ENCODE assay signal across 13 mouse cellular contexts in the genomic region with DNA sequence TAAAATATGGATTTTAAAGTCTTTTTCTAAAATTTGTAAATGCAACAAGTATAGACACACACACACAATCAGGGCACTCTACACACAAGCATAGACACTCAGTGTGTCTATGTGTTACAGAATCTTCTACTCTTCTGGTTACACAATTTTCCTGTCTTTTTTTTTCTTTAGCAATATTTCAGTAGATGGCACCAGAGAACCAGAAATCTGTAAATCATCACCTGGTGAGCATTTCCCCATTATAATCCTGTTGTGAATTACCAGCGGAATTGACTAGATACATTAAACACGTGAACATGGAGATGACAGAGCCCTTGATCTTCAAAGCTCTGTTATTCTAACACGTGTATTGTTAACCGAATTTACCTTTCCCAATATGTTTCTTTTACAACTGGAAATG. TPM values are rescaled to one million over a fixed set of nuclear protein-coding genes. Genes with fewer than 3 reads are reported as not detected.
A peak's percentile ranks its signal among the peaks of the same experiment; 100 is the strongest.
DNase-seq lines count a peak whose midpoint lies in the region; ATAC-seq and TF ChIP-seq lines count a peak whose summit lies in the region.
"Had no signal": no experiment of that assay in that cellular context is flagged by ENCODE, and none has a peak within 500 bp of the region (broad histone marks: within the 10 kb centered on the region; RNA-seq: fewer than 3 reads in every experiment).

No protein-coding gene starts in this region.

- H3K27ac ChIP-seq in forebrain, embryonic 13.5 days = no peak overlapping the region
- H3K27ac ChIP-seq in forebrain, embryonic 10.5 days = no peak overlapping the region
- no peak overlapping the region for H3K27ac ChIP-seq in liver, adult 2 months (replicated peaks; ENCODE audit: insufficient read depth, low read depth, low read length)
- no peak overlapping the region for H3K27ac ChIP-seq in liver, embryonic 11.5 days (ENCODE audit: low read depth, low read length)
- H3K27ac ChIP-seq in heart, embryonic 10.5 days = no peak overlapping the region
- H3K27ac ChIP-seq: macrophage had no signal

- DNase-seq in forebrain, embryonic 10.5 days (ENCODE audit: extremely low spot score, low spot score) = no peak
- DNase-seq in liver, adult 2 months (ENCODE audit: extremely low read depth, low read depth, low spot score) = peak; percentile 22
- DNase-seq in liver, embryonic 11.5 days (ENCODE audit: low spot score) = no peak
- DNase-seq in brain, adult 2 months (ENCODE audit: low read depth, low spot score) = peak; percentile 47
- peak; percentile 23 for DNase-seq in retina, adult 2 months (ENCODE audit: low read depth, low spot score)
- no peak for DNase-seq in gastrocnemius, postnatal 4 days (ENCODE audit: low spot score in 2 of 2)
- DNase-seq in heart, embryonic 10.5 days (ENCODE audit: low spot score) = no peak
- DNase-seq: adrenal gland, postnatal 36 days; cerebellum, postnatal 36 days; gastrocnemius, postnatal 10 days; kidney, adult 11 months had no signal

- WGBS in forebrain, embryonic 13.5 days = 50% methylated on average over 4 of the region's 4 CpGs
- 63% methylated on average over 4 of the region's 4 CpGs for WGBS in forebrain, embryonic 10.5 days
- WGBS in liver, adult 2 months = 56% methylated on average over 4 of the region's 4 CpGs
- WGBS in liver, embryonic 11.5 days = 58% methylated on average over 4 of the region's 4 CpGs
- WGBS in heart, embryonic 10.5 days = 64% methylated on average over 4 of the region's 4 CpGs

- no peak for TF ChIP-seq CTCF in liver, adult 2 months (IDR thresholded peaks at IDR 0.05; ENCODE audit: low read depth, low read length)

- no peak overlapping the region for H3K4me2 ChIP-seq in forebrain, embryonic 13.5 days
- H3K4me2 ChIP-seq in liver, embryonic 11.5 days = no peak overlapping the region

- no peak for TF ChIP-seq POLR2A in liver, adult 2 months (IDR thresholded peaks at IDR 0.05; ENCODE audit: extremely low read depth, insufficient read depth, low read length)

- H3K9ac ChIP-seq in forebrain, embryonic 13.5 days = no peak overlapping the region
- H3K9ac ChIP-seq in liver, adult 2 months (ENCODE audit: low read depth, low read length) = no peak overlapping the region
- H3K9ac ChIP-seq in liver, embryonic 11.5 days (ENCODE audit: low read depth, low read length) = no peak overlapping the region

- H3K4me1 ChIP-seq in forebrain, embryonic 13.5 days = no peaks in the 10 kb centered on the region
- H3K4me1 ChIP-seq in forebrain, embryonic 10.5 days = peaks cover 8% of the 10 kb centered on the region
- H3K4me1 ChIP-seq in liver, adult 2 months (ENCODE audit: control insufficient read depth, insufficient read depth, low read length) = no peaks in the 10 kb centered on the region
- H3K4me1 ChIP-seq in liver, embryonic 11.5 days (replicated peaks; ENCODE audit: control insufficient read depth, insufficient read depth, low read length) = no peaks in the 10 kb centered on the region
- H3K4me1 ChIP-seq in heart, embryonic 10.5 days = no peaks in the 10 kb centered on the region

- H3K9me3 ChIP-seq in forebrain, embryonic 13.5 days (replicated peaks) = no peaks in the 10 kb centered on the region
- H3K9me3 ChIP-seq in forebrain, embryonic 10.5 days = no peaks in the 10 kb centered on the region
- H3K9me3 ChIP-seq in liver, embryonic 11.5 days (ENCODE audit: control insufficient read depth, low read length) = no peaks in the 10 kb centered on the region
- no peaks in the 10 kb centered on the region for H3K9me3 ChIP-seq in heart, embryonic 10.5 days

- no peaks in the 10 kb centered on the region for H3K36me3 ChIP-seq in forebrain, embryonic 13.5 days (ENCODE audit: poor library complexity, severe bottlenecking)
- no peaks in the 10 kb centered on the region for H3K36me3 ChIP-seq in forebrain, embryonic 10.5 days (replicated peaks)
- no peaks in the 10 kb centered on the region for H3K36me3 ChIP-seq in liver, adult 2 months (ENCODE audit: control insufficient read depth, insufficient read depth, low read length)
- no peaks in the 10 kb centered on the region for H3K36me3 ChIP-seq in liver, embryonic 11.5 days (ENCODE audit: control insufficient read depth, insufficient read depth, low read length)
- H3K36me3 ChIP-seq in heart, embryonic 10.5 days = no peaks in the 10 kb centered on the region

- no peaks in the 10 kb centered on the region for H3K27me3 ChIP-seq in forebrain, embryonic 13.5 days
- no peaks in the 10 kb centered on the region for H3K27me3 ChIP-seq in forebrain, embryonic 10.5 days (ENCODE audit: poor library complexity, severe bottlenecking)
- no peaks in the 10 kb centered on the region for H3K27me3 ChIP-seq in liver, adult 2 months (ENCODE audit: control insufficient read depth, insufficient read depth, low read length)
- no peaks in the 10 kb centered on the region for H3K27me3 ChIP-seq in liver, embryonic 11.5 days (replicated peaks; ENCODE audit: control insufficient read depth, insufficient read depth, low read length)
- no peaks in the 10 kb centered on the region for H3K27me3 ChIP-seq in heart, embryonic 10.5 days (ENCODE audit: insufficient read depth, poor library complexity, severe bottlenecking)

- peak; percentile 43; the same call in 1 of the 2 replicates for ATAC-seq in forebrain, embryonic 13.5 days
- no peak for ATAC-seq in liver, embryonic 11.5 days (replicated peaks; ENCODE audit: low FRiP score)

- H3K4me3 ChIP-seq in forebrain, embryonic 13.5 days = no peak overlapping the region
- no peak overlapping the region for H3K4me3 ChIP-seq in forebrain, embryonic 10.5 days
- H3K4me3 ChIP-seq in liver, adult 2 months (ENCODE audit: insufficient read depth, low read depth, low read length) = no peak overlapping the region
- H3K4me3 ChIP-seq in liver, embryonic 11.5 days (ENCODE audit: low read depth, low read length) = no peak overlapping the region
- no peak overlapping the region for H3K4me3 ChIP-seq in heart, embryonic 10.5 days

- no peaks in the 10 kb centered on the region for H3K79me2 ChIP-seq in liver, adult 2 months (ENCODE audit: control insufficient read depth, insufficient read depth, low read length)

RNA-seq across cellular contexts. Expression of gene Ptprc, which starts 45.4 kb away (rescaled TPM):
- 0.43 and 0.98 TPM in 2 replicates for polyA plus RNA-seq in forebrain, embryonic 13.5 days (2015; fragmentation: Nextera tagmentation; extraction: Ambion mirVana)
- 0.84 and 0.98 TPM in 2 replicates for polyA plus RNA-seq in forebrain, embryonic 10.5 days (2016; fragmentation: Nextera tagmentation; extraction: Ambion mirVana)
- total RNA-seq in liver, adult 2 months (2014; rRNA removed) = 13.4 and 13.7 TPM in 2 replicates
- polyA plus RNA-seq in liver, adult 2 months (2012; rRNA removed) = 1.8 and 3.4 TPM in 2 replicates
- polyA plus RNA-seq in liver, embryonic 11.5 days (2014; fragmentation: Nextera tagmentation; extraction: Ambion mirVana) = 5.4 and 6.4 TPM in 2 replicates
- total RNA-seq in gastrocnemius, postnatal 4 days (2021) = 1 to 10 TPM; 4.9 to 5.6 TPM
- 0.48 and 0.57 TPM in 2 replicates for polyA plus RNA-seq in heart, embryonic 10.5 days (2016; fragmentation: Nextera tagmentation; extraction: Ambion mirVana)

Comparison
In these comparisons a context has a peak if more than half of its experiments do, and no peak if none do; other contexts are left out.
1. DNase-seq: peak in liver, adult 2 months (single experiment), brain, adult 2 months (single experiment) and retina, adult 2 months (single experiment); none in forebrain, embryonic 10.5 days (single experiment), liver, embryonic 11.5 days (single experiment), gastrocnemius, postnatal 4 days (0 of 2) and heart, embryonic 10.5 days (single experiment).